Mouse (Mus musculus): Measurements from ENCODE around the gene Pid1.

DNA sequence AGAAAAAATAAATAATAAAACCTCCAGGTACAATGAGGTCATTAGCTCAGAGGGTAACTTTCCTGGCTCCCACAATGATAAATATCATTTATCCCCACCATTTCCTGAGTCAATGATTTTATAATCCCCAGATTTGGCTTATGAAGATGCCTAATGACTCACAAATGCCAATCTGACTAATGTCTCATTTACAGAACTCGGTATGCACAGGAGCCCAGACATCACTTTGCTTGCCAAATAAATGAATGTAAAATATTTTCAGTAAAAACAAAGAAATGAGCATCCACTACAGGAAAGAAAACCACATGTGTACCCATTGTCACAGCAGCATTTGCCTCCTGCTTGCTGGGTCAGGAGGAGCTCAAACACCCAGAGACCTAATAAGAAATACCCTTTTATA is 222.4 kb downstream of the Pid1 start:
- no peak for TF ChIP-seq CTCF (IDR thresholded peaks at IDR 0.05; ENCODE audit: low read depth)
- no peak for TF ChIP-seq EP300 (optimal IDR thresholded peaks at IDR 0.05)

Measured in stomach, postnatal 0 days (tissue).